Mouse (Mus musculus): ENCODE measurements around the gene Cntrob. TPM values are rescaled to one million over a fixed set of nuclear protein-coding genes. Genes with fewer than 3 reads are reported as not detected.
"Not testable (repeated sequence)": the region's sequence is repeated elsewhere in the genome, so short reads cannot be mapped to it uniquely, and the experiment has no call there.

Cntrob gene
- total RNA-seq, 2 experiments from 2014 or later: 2.5 to 3.2 TPM

GRCm38 (mm10) chr11:69318000-69318399, 5.6 kb downstream of the Cntrob start:
- DNase-seq: not testable (repeated sequence)
- intact Hi-C loops (cut with DNase I; ENCODE audit: low total_unique reads): loop anchor here (5.0 kb wide), 1 partner anchor 1106 kb away; no protein-coding TSS in a partner anchor

DNA sequence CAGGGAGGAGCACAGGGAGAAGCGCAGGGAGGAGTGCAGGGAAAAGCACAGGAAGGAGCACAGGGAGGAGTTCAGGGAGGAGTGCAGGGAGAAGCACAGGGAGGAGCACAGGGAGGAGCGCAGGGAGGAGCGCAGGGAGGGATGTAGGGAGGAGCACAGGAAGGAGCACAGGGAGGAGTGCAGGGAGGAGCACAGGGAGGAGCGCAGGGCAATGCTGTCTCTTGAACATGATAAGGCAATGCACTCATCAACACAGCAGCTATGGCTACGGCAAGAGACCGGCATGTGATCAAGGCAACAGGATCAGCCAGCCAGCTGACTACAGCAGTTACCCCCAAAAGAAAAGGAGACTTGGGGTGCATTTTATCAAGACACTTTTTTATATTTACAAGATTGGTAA, 7.2 kb downstream of the Cntrob start:
- DNase-seq: no peak
- intact Hi-C loops (cut with DNase I; ENCODE audit: low total_unique reads): loop anchor here (5.0 kb wide), 1 partner anchor 1104 kb away; no protein-coding TSS in a partner anchor

DNA sequence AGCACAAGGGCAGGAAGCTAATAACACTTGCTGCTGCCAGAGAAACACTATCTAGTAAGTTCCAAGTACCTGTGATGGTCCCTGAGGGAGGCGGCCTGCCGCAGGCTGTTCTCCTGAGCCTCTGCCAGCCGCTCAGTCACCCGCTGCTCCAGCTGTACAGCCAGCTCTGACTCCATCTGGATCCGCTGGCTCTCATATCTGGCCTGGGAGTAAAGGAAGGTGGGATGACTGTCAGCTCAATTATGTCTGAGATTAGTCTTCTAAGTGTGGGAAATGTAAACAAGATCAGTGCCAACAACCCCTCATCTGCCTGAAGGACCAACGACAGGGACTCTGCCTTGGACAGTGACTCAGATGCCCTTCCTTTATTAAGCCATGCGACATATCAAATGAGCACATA, 12.3 kb downstream of the Cntrob start:
- intact Hi-C loops (cut with DNase I; ENCODE audit: low total_unique reads): no loop called here
- DNase-seq: peak; percentile 45

DNA sequence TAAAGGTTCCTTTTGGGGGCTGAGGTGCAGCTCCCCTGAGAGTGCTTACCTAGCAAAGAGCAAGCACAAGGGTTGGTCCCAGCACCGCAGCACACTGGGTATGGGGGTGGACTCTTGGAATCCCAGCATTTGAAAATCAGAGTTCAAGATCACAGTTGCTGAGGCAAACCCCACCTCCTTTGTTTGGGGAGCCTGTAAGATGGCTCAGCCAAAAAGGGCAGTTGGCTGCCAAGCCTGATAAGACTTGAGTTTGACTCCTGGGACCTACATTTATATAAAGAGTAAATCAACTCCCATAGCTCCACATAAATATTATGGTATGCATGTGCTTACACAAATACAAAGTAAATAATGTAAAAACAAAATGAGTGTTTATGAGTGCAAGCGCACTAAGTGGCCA, 17.5 kb downstream of the Cntrob start:
- intact Hi-C loops (cut with DNase I; ENCODE audit: low total_unique reads): no loop called here
- no peak for DNase-seq

GRCm38 (mm10) chr11:69305291-69305690, 18.3 kb downstream of the Cntrob start:
- intact Hi-C loops (cut with DNase I; ENCODE audit: low total_unique reads): no loop called here
- no peak for DNase-seq

DNA sequence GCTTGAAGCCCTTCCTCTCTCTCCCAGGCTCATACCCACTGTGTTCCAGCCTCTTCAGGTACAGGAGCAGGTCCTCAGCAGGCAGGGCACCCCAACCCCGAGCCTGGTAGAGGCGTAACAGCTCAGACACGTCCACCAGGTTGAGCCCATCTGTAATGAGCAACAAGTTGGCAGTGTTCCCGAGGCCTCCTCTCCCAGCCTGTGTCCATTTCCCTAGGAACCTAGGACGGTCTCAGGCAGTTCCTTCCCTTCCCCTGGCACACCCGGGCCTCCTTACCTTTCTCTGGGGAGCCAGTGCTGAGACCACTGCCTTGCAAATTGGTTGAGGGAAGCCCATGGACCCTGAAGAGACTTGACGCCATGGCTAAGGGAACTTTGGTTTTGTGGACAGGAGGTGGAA, 20.8 kb downstream of the Cntrob start:
- intact Hi-C loops (cut with DNase I; ENCODE audit: low total_unique reads): no loop called here
- no peak for DNase-seq

DNA sequence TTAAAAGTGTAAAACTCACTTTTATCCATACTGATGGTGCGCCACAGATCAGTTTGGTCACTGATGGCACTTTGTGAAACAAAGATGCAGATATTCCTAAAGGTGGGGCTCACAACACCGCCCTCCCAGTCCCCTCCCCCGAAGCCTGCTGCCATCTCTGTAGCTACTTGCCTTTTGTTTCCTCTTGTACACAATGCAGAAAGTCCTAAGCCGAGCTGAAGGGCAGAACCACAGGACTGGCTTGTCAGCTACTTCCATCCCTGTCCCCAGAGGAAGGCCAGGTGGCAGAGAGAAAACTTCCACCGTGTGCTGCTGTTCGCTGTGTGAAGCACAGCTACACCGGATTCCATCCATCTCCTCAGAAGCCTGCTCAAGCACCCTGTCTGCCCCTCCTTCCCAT, 25.3 kb downstream of the Cntrob start:
- intact Hi-C loops (cut with DNase I; ENCODE audit: low total_unique reads): no loop called here
- DNase-seq: no peak

- DNase-seq: no peak
- intact Hi-C loops (cut with DNase I; ENCODE audit: low total_unique reads): no loop called here
Measured at GRCm38 (mm10) chr11:69297799-69298198, 25.8 kb downstream of the Cntrob start.

DNA sequence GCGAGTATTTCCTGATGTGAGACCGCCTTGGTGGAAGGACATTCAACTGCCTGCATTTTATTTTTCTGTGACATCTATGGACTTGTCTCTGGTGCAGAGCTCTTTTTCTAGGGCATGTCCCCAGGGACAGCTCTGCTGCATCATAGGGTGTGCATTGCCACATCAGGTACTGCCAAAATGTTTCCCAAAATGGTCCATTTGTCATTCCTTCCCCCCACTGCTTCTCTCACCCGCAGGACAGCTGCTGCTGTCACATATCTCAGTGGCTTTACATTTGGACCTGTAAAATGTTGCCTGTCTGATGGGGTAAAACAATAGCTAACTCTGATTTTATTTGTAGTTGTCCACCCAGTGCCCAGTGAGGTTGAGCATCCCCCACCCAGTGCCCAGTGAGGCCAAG, 28.3 kb downstream of the Cntrob start:
- no peak for DNase-seq
- intact Hi-C loops (cut with DNase I; ENCODE audit: low total_unique reads): no loop called here

GRCm38 (mm10) chr11:69291111-69291510, 32.5 kb downstream of the Cntrob start:
- DNase-seq: no peak
- intact Hi-C loops (cut with DNase I; ENCODE audit: low total_unique reads): no loop called here

GRCm38 (mm10) chr11:69277267-69277666, 46.3 kb downstream of the Cntrob start:
- intact Hi-C loops (cut with DNase I; ENCODE audit: low total_unique reads): no loop called here
- DNase-seq: no peak

DNA sequence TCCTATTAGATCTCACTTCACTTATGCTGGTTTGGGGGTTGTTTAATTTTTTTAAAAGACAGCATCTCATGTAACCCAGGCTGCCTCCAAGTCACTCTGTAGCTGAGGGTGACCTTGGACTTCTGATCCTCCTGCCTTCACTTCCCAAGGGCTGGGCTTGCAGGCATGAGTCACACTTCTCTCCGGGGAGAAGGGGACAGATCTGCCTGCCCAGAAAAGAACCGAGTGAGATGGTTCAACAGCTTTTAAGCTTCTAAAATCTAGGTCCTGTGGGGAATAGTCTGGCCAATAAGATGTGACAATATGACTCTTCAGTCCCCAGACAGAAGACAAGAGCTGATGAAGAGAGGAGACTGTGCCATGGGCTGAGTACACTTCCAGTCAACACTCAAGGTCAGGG, 47.5 kb downstream of the Cntrob start:
- DNase-seq: no peak
- intact Hi-C loops (cut with DNase I; ENCODE audit: low total_unique reads): no loop called here

GRCm38 (mm10) chr11:69275650-69276049, 47.9 kb downstream of the Cntrob start:
- intact Hi-C loops (cut with DNase I; ENCODE audit: low total_unique reads): no loop called here

DNA sequence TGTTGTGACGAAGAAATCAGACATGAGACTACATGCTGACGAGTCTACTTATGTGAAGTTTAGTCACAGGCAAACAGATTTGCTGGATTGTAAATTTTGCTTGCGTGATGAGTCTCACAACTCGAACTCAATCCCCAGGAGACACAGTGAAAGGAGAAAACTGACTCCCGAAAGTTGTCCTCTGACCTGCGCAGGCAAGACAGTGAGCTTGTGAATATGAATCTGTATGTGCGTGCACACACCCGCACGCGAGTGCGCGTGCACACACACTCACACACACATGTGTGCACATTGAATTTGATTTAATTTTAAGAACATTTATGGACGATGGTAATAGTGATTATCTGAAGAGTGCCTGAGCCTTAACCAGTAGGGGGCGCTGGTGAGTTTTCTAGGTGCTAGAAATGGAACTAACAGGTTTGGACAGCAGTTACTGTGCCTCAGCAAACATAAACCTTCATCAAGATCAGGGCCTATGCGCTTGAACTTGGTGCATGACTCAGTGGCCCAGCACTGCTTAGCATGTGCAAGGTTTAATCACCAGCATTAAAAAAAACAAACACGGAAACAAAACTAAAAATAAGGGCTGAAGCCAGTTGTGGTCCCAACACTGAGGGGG, 51.3 kb downstream of the Cntrob start:
- peak; percentile 79 for DNase-seq
- intact Hi-C loops (cut with DNase I; ENCODE audit: low total_unique reads): no loop called here

More at GRCm38 (mm10) chr11:69275650-69276049, 47.9 kb downstream of the Cntrob start:
- DNase-seq: no peak

- intact Hi-C loops (cut with DNase I; ENCODE audit: low total_unique reads): no loop called here
- DNase-seq: peak; percentile 69
Measured at GRCm38 (mm10) chr11:69269575-69269974, 54.0 kb downstream of the Cntrob start.

DNA sequence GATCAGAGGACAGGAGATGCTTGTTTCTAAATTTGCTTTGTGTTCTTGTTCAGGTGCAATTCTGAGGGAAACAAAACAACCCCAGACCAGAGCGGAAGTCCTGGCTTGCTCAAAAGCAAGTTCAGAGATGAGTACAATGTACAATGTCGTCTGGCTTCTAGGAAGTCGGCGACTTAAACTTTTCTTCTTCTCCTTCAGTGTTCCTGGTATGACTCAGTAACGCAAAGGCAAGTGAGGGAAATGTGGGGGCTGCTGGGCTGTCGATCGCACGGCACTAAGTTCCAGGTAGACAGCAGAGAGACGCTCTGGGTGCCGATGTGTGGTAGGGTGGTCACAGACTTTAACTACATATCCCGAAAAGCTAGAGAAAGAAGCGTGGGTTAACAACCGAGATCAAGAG, 55.5 kb downstream of the Cntrob start:
- no peak for DNase-seq
- intact Hi-C loops (cut with DNase I; ENCODE audit: low total_unique reads): no loop called here

- intact Hi-C loops (cut with DNase I; ENCODE audit: low total_unique reads): no loop called here
- DNase-seq: no peak
Measured at GRCm38 (mm10) chr11:69267341-69267740, 56.2 kb downstream of the Cntrob start.

DNA sequence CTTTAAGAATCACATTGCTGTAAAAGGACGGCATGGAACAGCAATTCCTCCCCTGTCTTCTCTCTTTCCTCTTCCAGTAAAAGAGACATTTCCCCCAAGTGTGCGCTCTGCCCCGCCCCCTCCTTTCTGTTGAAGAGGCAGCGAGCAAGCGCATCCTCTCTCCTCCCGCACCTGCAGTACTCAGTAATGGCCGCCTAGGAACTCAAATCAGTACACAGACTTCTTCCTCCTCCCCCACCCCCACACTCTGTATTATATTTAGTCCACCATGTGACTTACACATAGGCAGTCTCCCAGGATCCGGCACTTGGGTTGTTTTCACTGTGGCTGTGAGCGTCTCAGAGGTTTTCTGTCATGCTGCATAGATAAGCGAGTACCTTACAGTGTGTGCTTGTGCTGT, 57.3 kb downstream of the Cntrob start:
- intact Hi-C loops (cut with DNase I; ENCODE audit: low total_unique reads): no loop called here
- peak; percentile 30 for DNase-seq

GRCm38 (mm10) chr11:69265410-69265809, 58.2 kb downstream of the Cntrob start:
- intact Hi-C loops (cut with DNase I; ENCODE audit: low total_unique reads): no loop called here
- no peak for DNase-seq

- no peak for DNase-seq
- intact Hi-C loops (cut with DNase I; ENCODE audit: low total_unique reads): loop anchor here (5.0 kb wide), 1 partner anchor 248 kb away; no protein-coding TSS in a partner anchor
Measured at GRCm38 (mm10) chr11:69264276-69264675, 59.3 kb downstream of the Cntrob start.

DNA sequence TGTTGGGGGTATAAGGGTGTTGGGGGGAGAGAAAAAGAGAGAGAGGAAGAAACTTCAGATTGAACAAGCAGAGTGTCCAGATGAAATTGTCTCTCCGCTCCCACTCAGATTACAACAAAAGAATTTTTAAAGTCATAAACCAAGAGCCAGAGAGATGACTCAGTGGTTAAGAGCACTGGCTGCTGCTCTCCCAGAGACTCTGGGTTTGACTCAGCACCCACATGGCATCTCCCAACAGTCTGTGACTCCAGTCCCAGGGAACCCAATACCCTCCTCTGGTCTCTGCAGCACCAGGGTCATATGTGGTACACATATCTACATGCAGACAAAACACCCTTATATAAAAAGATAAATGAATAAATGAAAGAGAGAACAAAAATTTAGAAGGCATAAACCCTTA, 63.5 kb downstream of the Cntrob start:
- no peak for DNase-seq
- intact Hi-C loops (cut with DNase I; ENCODE audit: low total_unique reads): loop anchor here (5.0 kb wide), 1 partner anchor 252 kb away; no protein-coding TSS in a partner anchor

DNA sequence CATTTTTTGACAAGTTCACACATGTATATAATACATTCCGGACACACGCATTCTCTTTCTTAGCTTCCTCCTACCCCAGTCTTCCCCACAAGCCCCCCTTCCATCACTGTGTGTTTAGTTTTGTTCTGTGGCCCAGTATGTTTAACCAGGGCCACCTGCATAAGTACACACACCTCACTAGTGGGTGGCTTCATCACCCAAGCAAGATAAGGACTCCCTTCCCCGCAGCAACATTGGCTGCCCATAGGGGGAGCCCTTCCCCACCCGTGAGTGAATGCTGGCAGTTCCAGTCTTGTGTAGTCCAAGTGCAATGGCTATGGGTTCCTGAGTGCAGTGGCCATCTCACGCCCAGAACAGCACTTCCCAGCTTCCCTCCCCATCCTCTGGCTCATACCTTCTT, 65.3 kb downstream of the Cntrob start:
- peak; percentile 37 for DNase-seq
- intact Hi-C loops (cut with DNase I; ENCODE audit: low total_unique reads): no loop called here
